Mouse (Mus musculus) kidney, adult 2 months (tissue): Measurements from ENCODE around the gene Ypel2. TPM values are rescaled to one million over a fixed set of nuclear protein-coding genes. Genes with fewer than 3 reads are reported as not detected.
"Not testable (repeated sequence)": the region's sequence is repeated elsewhere in the genome, so short reads cannot be mapped to it uniquely, and the experiment has no call there.

Experiments
- DNase-seq: peaks from one replicate; pipeline ENCODE4 v3.0.0; 2021
- H3K27ac ChIP-seq: fragments of 200-500 bp; 2 replicates; pipeline ENCODE4 v1.5.1; 2012; ENCODE audit warnings: low read depth, low read length, control low read depth, inconsistent platforms; ENCODE audit not compliant: insufficient read depth
- H3K27me3 ChIP-seq: fragments of 200-500 bp; replicated peaks from 2 replicates; pipeline ENCODE4 v1.6.1; 2012; ENCODE audit warnings: mild to moderate bottlenecking, moderate library complexity, low read length, inconsistent platforms; ENCODE audit not compliant: control insufficient read depth, insufficient read depth
- H3K36me3 ChIP-seq: fragments of 200-500 bp; 2 replicates; pipeline ENCODE4 v1.6.1; 2012; ENCODE audit warnings: mild to moderate bottlenecking, moderate library complexity, low read length, inconsistent platforms; ENCODE audit not compliant: control insufficient read depth, insufficient read depth
- H3K4me1 ChIP-seq: fragments of 200-500 bp; 2 replicates; pipeline ENCODE4 v1.6.1; 2011; ENCODE audit warnings: low read length; ENCODE audit not compliant: control insufficient read depth, insufficient read depth
- H3K4me3 ChIP-seq: fragments of 200-500 bp; 2 replicates; pipeline ENCODE4 v1.5.1; 2011; ENCODE audit warnings: mild to moderate bottlenecking, low read depth, low read length, control low read depth; ENCODE audit not compliant: insufficient read depth
- CTCF ChIP-seq: fragments of 200-500 bp; conservative IDR thresholded peaks from 2 replicates; pipeline ENCODE4 v1.5.1; 2011; ENCODE audit warnings: low read depth, mild to moderate bottlenecking, control low read depth, low read length, moderate library complexity, mixed read lengths; ENCODE audit not compliant: insufficient read depth, insufficient read length
- POLR2A ChIP-seq: fragments of 200-500 bp; IDR thresholded peaks from one replicate; pipeline ENCODE4 v1.6.1; 2011; ENCODE audit warnings: low read depth, low read length, control low read depth
- WGBS: fragments of 180-500 bp; shearing (Covaris S2); methylation state at CpG from one replicate; pipeline ENCODE4 v1.1.7; 2018; 5-methylcytosine and 5-hydroxymethylcytosine counted together
- polyA plus RNA-seq: library from polyadenylated mRNA; depleted of rRNA; stranded (reverse); fragments of >200 nt; gene quantifications from 2 replicates; pipeline ENCODE4 v1.2.3, GENCODE M21; 2012

The Ypel2 gene
- polyA plus RNA-seq, 1 experiment: 4.7 TPM

- DNase-seq: peak; percentile 33
- 59% methylated on average over 3 of the region's 3 CpGs for WGBS
- Histone ChIP-seq H3K27me3 (no peaks in the 10 kb centered on the region), H3K4me1 (0 out of 2 replicates have a peak, but pooled peaks cover 4% of the 10 kb centered on the region), H3K27ac (no peak overlapping the region), H3K4me3 (no peak overlapping the region), H3K36me3 (no peaks in the 10 kb centered on the region)
- TF ChIP-seq POLR2A: no peak
- no peak for TF ChIP-seq CTCF
These were observed 31.8 kb upstream of the Ypel2 start for GRCm38 (mm10) chr11:87025351-87025750.

- H3K36me3 ChIP-seq, H3K4me1 ChIP-seq, H3K27ac ChIP-seq, H3K27me3 ChIP-seq, H3K4me3 ChIP-seq, DNase-seq: not testable (repeated sequence)
- whole genome bisulfite sequencing: 64% methylated on average over 8 of the region's 8 CpGs
These were observed 29.7 kb upstream of the Ypel2 start for GRCm38 (mm10) chr11:87023240-87023639.

- no peak for TF ChIP-seq POLR2A
- H3K36me3 ChIP-seq: no peaks in the 10 kb centered on the region
- DNase-seq: no peak
- 69% methylated on average over 4 of the region's 4 CpGs for WGBS
- H3K27ac ChIP-seq: no peak overlapping the region
- no peaks in the 10 kb centered on the region for H3K27me3 ChIP-seq
- H3K4me1 ChIP-seq: 0 out of 2 replicates have a peak, but pooled peaks cover 4% of the 10 kb centered on the region
- H3K4me3 ChIP-seq: no peak overlapping the region
These were observed 29.3 kb upstream of the Ypel2 start for GRCm38 (mm10) chr11:87022765-87023164.

DNA sequence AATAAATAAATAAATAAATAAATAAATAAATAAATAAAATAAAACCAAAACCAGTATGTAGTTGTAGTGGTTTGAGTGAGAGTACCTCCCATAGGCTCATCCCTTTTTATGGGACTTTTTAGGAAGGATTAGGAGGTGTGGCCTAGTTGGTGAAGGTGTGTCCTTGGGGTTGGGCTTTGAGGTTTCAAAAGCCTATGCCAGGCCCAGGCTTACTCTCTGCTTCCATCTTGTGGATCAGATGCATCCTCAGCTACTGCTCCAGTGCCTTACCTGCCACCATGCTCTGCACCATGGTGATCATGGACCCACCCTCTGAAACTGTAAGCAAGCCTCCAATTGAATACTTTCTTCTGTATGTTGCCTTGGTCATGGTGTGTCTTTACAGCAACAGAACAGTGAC lies 28.0 kb upstream of the Ypel2 start:
- TF ChIP-seq CTCF (no peak), POLR2A (no peak)
- DNase-seq: no peak
- Histone ChIP-seq H3K27me3 (no peaks in the 10 kb centered on the region), H3K27ac (no peak overlapping the region), H3K36me3 (no peaks in the 10 kb centered on the region), H3K4me1 (no peaks in the 10 kb centered on the region), H3K4me3 (no peak overlapping the region)

GRCm38 (mm10) chr11:87020449-87020848 lies 26.9 kb upstream of the Ypel2 start:
- Histone ChIP-seq H3K27ac (no peak overlapping the region), H3K4me1 (no peaks in the 10 kb centered on the region), H3K27me3 (no peaks in the 10 kb centered on the region), H3K36me3 (no peaks in the 10 kb centered on the region), H3K4me3 (no peak overlapping the region)
- TF ChIP-seq CTCF: no peak
- TF ChIP-seq POLR2A: no peak
- 89% methylated on average over 5 of the region's 5 CpGs for WGBS
- no peak for DNase-seq

- WGBS: 86% methylated on average over 8 of the region's 8 CpGs
- no peak for TF ChIP-seq CTCF
- no peak for TF ChIP-seq POLR2A
- Histone ChIP-seq H3K4me3 (no peak overlapping the region), H3K36me3 (no peaks in the 10 kb centered on the region), H3K27ac (no peak overlapping the region), H3K4me1 (no peaks in the 10 kb centered on the region), H3K27me3 (no peaks in the 10 kb centered on the region)
- no peak for DNase-seq
These were observed 25.9 kb upstream of the Ypel2 start for GRCm38 (mm10) chr11:87019431-87019830.

DNA sequence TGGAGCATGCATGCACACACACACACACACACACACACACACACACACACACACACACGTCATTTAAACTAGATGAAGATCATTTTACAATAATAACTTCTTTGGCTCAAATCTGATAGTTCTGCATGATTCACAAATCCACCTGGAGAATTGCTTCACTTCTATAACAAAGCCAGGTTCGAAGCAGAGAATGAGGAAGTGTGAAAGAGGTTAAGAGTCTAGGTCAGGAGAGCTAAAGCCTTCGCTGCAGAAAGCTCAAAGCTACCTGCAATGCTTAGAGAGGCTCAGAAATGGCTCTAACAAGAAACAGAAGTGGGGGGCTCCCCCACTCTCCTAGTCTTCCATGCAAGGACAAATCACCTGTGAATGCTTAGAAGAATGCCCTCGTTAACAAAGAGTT lies 24.6 kb upstream of the Ypel2 start:
- 73% methylated on average over 4 of the region's 4 CpGs for WGBS
- no peak overlapping the region for H3K4me3 ChIP-seq
- H3K4me1 ChIP-seq: no peaks in the 10 kb centered on the region
- H3K27me3 ChIP-seq: no peaks in the 10 kb centered on the region
- no peaks in the 10 kb centered on the region for H3K36me3 ChIP-seq
- no peak for DNase-seq
- no peak for TF ChIP-seq CTCF
- TF ChIP-seq POLR2A: no peak
- H3K27ac ChIP-seq: no peak overlapping the region

DNA sequence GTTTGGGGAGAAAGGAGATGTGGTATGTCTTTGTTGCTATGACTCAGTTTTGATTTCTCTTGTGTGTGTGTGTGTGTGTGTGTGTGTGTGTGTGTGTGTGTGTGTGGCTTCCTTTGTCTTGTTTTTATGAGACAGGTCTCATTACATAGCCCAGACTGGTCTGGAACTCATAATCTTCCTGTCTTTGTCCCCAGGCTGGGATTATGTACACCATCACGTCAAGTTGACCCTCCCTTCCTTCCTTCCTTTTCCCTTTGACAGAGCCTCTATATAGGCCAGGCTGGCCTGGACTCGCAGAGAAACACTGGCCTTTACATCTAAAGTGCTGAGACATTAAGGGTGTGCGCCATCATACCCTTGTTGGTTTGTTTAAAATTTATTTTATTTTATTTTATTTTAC lies 22.2 kb upstream of the Ypel2 start:
- Histone ChIP-seq H3K4me1 (no peaks in the 10 kb centered on the region), H3K36me3 (no peaks in the 10 kb centered on the region), H3K27me3 (no peaks in the 10 kb centered on the region), H3K4me3 (no peak overlapping the region), H3K27ac (no peak overlapping the region)
- 73% methylated on average over 3 of the region's 3 CpGs for WGBS
- no peak for TF ChIP-seq POLR2A
- DNase-seq: peak; percentile 52
